In the genomic region with DNA sequence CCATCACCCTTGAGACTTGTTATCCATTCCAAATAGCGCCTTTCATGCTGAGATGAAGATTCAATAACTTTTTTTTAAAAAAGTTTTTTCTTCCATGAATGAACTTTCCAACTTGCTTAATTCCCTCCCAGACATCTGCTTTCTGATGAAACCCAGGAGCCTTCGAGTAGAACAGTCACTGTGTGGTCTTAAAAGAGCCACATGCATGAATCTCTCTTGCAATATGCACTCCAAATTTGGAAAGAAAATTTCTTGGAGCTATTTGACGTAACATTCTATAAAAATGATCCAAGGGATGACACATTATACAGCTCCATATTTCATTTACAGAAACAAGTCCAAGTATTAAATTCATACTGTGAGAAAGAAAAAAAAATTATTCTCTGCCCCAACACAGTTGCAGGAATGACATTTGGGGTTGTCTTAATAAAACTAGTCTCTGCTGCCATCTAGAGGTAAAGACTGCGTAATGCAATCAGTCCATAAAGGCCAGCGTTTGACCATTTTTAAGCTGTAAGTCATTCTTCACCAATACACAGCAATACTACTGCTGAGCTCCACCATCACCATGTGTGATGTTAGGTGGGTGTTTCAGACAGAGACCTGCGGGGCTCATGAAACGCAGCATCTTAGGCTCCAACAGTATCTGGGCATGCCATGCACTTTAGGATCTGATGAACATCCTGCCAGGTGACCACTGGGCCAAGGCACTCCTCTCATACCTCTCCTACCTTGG, we compare ENCODE assay signal across 10 mouse cellular contexts. TPM values are rescaled to one million over a fixed set of nuclear protein-coding genes. Genes with fewer than 3 reads are reported as not detected.
DNase-seq lines count a peak whose midpoint lies in the region; ATAC-seq lines count a peak whose summit lies in the region.
"Had no signal": no experiment of that assay in that cellular context is flagged by ENCODE, and none has a peak within 500 bp of the region (broad histone marks: within the 10 kb centered on the region; RNA-seq: fewer than 3 reads in every experiment).

No protein-coding gene starts in this region.

- no peaks in the 10 kb centered on the region for H3K9me3 ChIP-seq in hindbrain, embryonic 13.5 days
- no peaks in the 10 kb centered on the region for H3K9me3 ChIP-seq in hindbrain, embryonic 12.5 days (replicated peaks)
- H3K9me3 ChIP-seq in neural tube, embryonic 11.5 days (ENCODE audit: control insufficient read depth, low read length), result no peaks in the 10 kb centered on the region
- H3K9me3 ChIP-seq: embryonic facial prominence, embryonic 13.5 days had no signal

- H3K9ac ChIP-seq in hindbrain, embryonic 13.5 days, result no peak overlapping the region
- no peak overlapping the region for H3K9ac ChIP-seq in hindbrain, embryonic 12.5 days
- no peak overlapping the region for H3K9ac ChIP-seq in neural tube, embryonic 11.5 days (ENCODE audit: low read length)
- H3K9ac ChIP-seq: embryonic facial prominence, embryonic 13.5 days had no signal

- peak; percentile 11 to 44 for DNase-seq in CD8-positive naive resting alpha-beta T cell, adult 2 months (ENCODE audit: low read depth in 2 of 2, low spot score in 2 of 2)
- DNase-seq in c-Kit-positive CD71-negative TER-119-negative erythroid progenitor cells, embryonic 14.5 days (ENCODE audit: low read depth), result peak; percentile 55
- peak; percentile 7 to 50 for DNase-seq in frontal cortex, postnatal 36 days (ENCODE audit: low spot score in 2 of 2)
- DNase-seq in layer of hippocampus, adult 9-11 months, result peak; percentile 37
- peak; percentile 37 for DNase-seq in neural tube, embryonic 11.5 days (ENCODE audit: low spot score)
- DNase-seq in spleen, adult 12 weeks (ENCODE audit: low spot score), result no peak

- H3K27ac ChIP-seq in hindbrain, embryonic 13.5 days, result no peak overlapping the region
- H3K27ac ChIP-seq in hindbrain, embryonic 12.5 days, result no peak overlapping the region
- H3K27ac ChIP-seq in neural tube, embryonic 11.5 days (ENCODE audit: low read depth, low read length), result no peak overlapping the region
- H3K27ac ChIP-seq: embryonic facial prominence, embryonic 13.5 days; macrophage had no signal

- ATAC-seq in hindbrain, embryonic 13.5 days (ENCODE audit: low FRiP score), result peak; percentile 39; the same call in 1 of the 2 replicates
- no peak for ATAC-seq in hindbrain, embryonic 12.5 days (ENCODE audit: low FRiP score)
- ATAC-seq in neural tube, embryonic 11.5 days (ENCODE audit: insufficient read depth, low FRiP score, low TSS enrichment), result peak; percentile 38; the same call in 1 of the 2 replicates

- 41% methylated on average over 7 of the region's 7 CpGs for WGBS in hindbrain, embryonic 13.5 days
- 41% methylated on average over 7 of the region's 7 CpGs for WGBS in hindbrain, embryonic 12.5 days
- WGBS in neural tube, embryonic 11.5 days, result 46% methylated on average over 7 of the region's 7 CpGs

- H3K4me1 ChIP-seq in hindbrain, embryonic 13.5 days (replicated peaks), result no peaks in the 10 kb centered on the region
- H3K4me1 ChIP-seq in hindbrain, embryonic 12.5 days, result no peaks in the 10 kb centered on the region
- H3K4me1 ChIP-seq in neural tube, embryonic 11.5 days (ENCODE audit: control insufficient read depth, insufficient read depth, low read length), result no peaks in the 10 kb centered on the region
- H3K4me1 ChIP-seq: embryonic facial prominence, embryonic 13.5 days had no signal

- H3K4me3 ChIP-seq in hindbrain, embryonic 13.5 days, result no peak overlapping the region
- H3K4me3 ChIP-seq in hindbrain, embryonic 12.5 days, result no peak overlapping the region
- no peak overlapping the region for H3K4me3 ChIP-seq in neural tube, embryonic 11.5 days (ENCODE audit: low read depth, low read length)
- H3K4me3 ChIP-seq: embryonic facial prominence, embryonic 13.5 days had no signal

- H3K36me3 ChIP-seq in hindbrain, embryonic 13.5 days, result no peaks in the 10 kb centered on the region
- no peaks in the 10 kb centered on the region for H3K36me3 ChIP-seq in hindbrain, embryonic 12.5 days
- H3K36me3 ChIP-seq in neural tube, embryonic 11.5 days (ENCODE audit: control insufficient read depth, insufficient read depth, low read length), result no peaks in the 10 kb centered on the region
- H3K36me3 ChIP-seq: embryonic facial prominence, embryonic 13.5 days had no signal

- no peak overlapping the region for H3K4me2 ChIP-seq in hindbrain, embryonic 13.5 days
- no peak overlapping the region for H3K4me2 ChIP-seq in hindbrain, embryonic 12.5 days (replicated peaks)
- H3K4me2 ChIP-seq in neural tube, embryonic 11.5 days (ENCODE audit: low read depth), result no peak overlapping the region
- H3K4me2 ChIP-seq: embryonic facial prominence, embryonic 13.5 days had no signal

- H3K27me3 ChIP-seq in hindbrain, embryonic 13.5 days, result no peaks in the 10 kb centered on the region
- H3K27me3 ChIP-seq in hindbrain, embryonic 12.5 days, result no peaks in the 10 kb centered on the region
- no peaks in the 10 kb centered on the region for H3K27me3 ChIP-seq in neural tube, embryonic 11.5 days (ENCODE audit: control insufficient read depth, insufficient read depth, low read length)
- H3K27me3 ChIP-seq: embryonic facial prominence, embryonic 13.5 days had no signal

RNA-seq across cellular contexts. Expression of gene Cmss1, which starts 13.1 kb away (rescaled TPM):
- polyA plus RNA-seq in hindbrain, embryonic 13.5 days (2015; fragmentation: Nextera tagmentation; extraction: Ambion mirVana), result 34.0 and 37.1 TPM in 2 replicates
- polyA plus RNA-seq in hindbrain, embryonic 12.5 days (2016; fragmentation: Nextera tagmentation; extraction: Ambion mirVana), result 37.1 and 40.5 TPM in 2 replicates
- polyA plus RNA-seq in neural tube, embryonic 11.5 days (2014; fragmentation: Nextera tagmentation; extraction: Ambion mirVana), result 40.6 and 49.6 TPM in 2 replicates
